In the genomic region with DNA sequence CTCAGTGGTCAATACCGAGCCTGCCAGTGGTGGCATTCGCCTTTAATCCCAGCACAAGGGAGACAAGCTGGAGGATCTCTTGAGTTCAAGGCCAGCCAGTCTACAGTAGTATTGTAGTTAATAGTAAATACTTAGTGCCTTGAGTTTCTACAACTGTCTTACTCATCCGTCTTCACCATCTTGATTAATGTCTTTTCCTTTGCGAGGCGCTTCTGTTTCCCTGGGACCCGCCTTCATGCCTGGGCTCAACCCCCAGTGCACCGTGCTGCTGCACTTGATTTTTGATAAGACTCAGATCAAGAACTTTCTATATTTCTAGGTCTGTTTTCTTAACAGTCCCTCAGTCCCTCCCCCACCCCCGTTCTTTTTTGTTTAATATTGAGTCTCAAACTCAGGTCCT, we compare ENCODE assay signal across 9 mouse cellular contexts. TPM values are rescaled to one million over a fixed set of nuclear protein-coding genes. Genes with fewer than 3 reads are reported as not detected.
DNase-seq lines count a peak whose midpoint lies in the region; ATAC-seq and TF ChIP-seq lines count a peak whose summit lies in the region.
"Had no signal": no experiment of that assay in that cellular context is flagged by ENCODE, and none has a peak within 500 bp of the region (broad histone marks: within the 10 kb centered on the region; RNA-seq: fewer than 3 reads in every experiment).

No protein-coding gene starts in this region.

- H3K36me3 ChIP-seq in heart, embryonic 10.5 days, result peaks cover 7% of the 10 kb centered on the region; the same call in 1 of the 2 replicates
- 0 out of 2 replicates have a peak, but pooled peaks cover 4% of the 10 kb centered on the region for H3K36me3 ChIP-seq in E14TG2a.4 (ENCODE audit: insufficient read depth, low read length)
- peaks cover 4% of the 10 kb centered on the region; the same call in 1 of the 2 replicates for H3K36me3 ChIP-seq in forebrain, embryonic 14.5 days (ENCODE audit: control insufficient read depth, insufficient read depth, low read length)
- no peaks in the 10 kb centered on the region; the same call in 1 of the 2 replicates for H3K36me3 ChIP-seq in liver, postnatal 0 days (replicated peaks; ENCODE audit: insufficient read depth, low read length)

- no peak overlapping the region for H3K27ac ChIP-seq in heart, embryonic 10.5 days
- H3K27ac ChIP-seq in forebrain, embryonic 14.5 days (ENCODE audit: low read depth, low read length), result no peak overlapping the region
- peak overlapping the region; percentile 98 for H3K27ac ChIP-seq in liver, postnatal 0 days (ENCODE audit: low read depth)

- 0 out of 2 replicates have a peak, but pooled peaks cover 12% of the 10 kb centered on the region for H3K4me1 ChIP-seq in heart, embryonic 10.5 days
- H3K4me1 ChIP-seq in E14TG2a.4 (replicated peaks; ENCODE audit: low read depth, low read length), result peaks cover 45% of the 10 kb centered on the region
- H3K4me1 ChIP-seq in forebrain, embryonic 14.5 days (ENCODE audit: control insufficient read depth, insufficient read depth, low read length), result peaks cover 13% of the 10 kb centered on the region
- peaks cover 21% of the 10 kb centered on the region for H3K4me1 ChIP-seq in liver, postnatal 0 days (ENCODE audit: insufficient read depth)

- TF ChIP-seq CTCF in E14TG2a.4 (conservative IDR thresholded peaks at IDR 0.05; ENCODE audit: low read length), result no peak
- no peak for TF ChIP-seq CTCF in liver, postnatal 0 days (IDR thresholded peaks at IDR 0.05; ENCODE audit: low read depth)

- peak overlapping the region; percentile 85 for H3K9ac ChIP-seq in forebrain, embryonic 14.5 days (ENCODE audit: low read length)
- H3K9ac ChIP-seq in liver, postnatal 0 days (replicated peaks), result peak overlapping the region; percentile 94

- no peaks in the 10 kb centered on the region for H3K9me3 ChIP-seq in heart, embryonic 10.5 days
- H3K9me3 ChIP-seq in E14TG2a.4 (ENCODE audit: low read length), result no peaks in the 10 kb centered on the region
- no peaks in the 10 kb centered on the region for H3K9me3 ChIP-seq in forebrain, embryonic 14.5 days (replicated peaks; ENCODE audit: control insufficient read depth, low read length)
- no peaks in the 10 kb centered on the region for H3K9me3 ChIP-seq in liver, postnatal 0 days (ENCODE audit: low read length)

- TF ChIP-seq EP300 in liver, postnatal 0 days (IDR thresholded peaks at IDR 0.05; ENCODE audit: low read depth), result no peak

- ATAC-seq in forebrain, embryonic 14.5 days, result no peak
- ATAC-seq in liver, postnatal 0 days, result no peak
- ATAC-seq in erythroid progenitor cell, adult 5-6 weeks (replicated peaks; ENCODE audit: low FRiP score, poor library complexity, severe bottlenecking), result no peak
- ATAC-seq: inflammation-experienced regulatory T-cells, adult 6 months had no signal

- peak overlapping the region; percentile 76 for H3K4me3 ChIP-seq in heart, embryonic 10.5 days
- peak overlapping the region; percentile 95 for H3K4me3 ChIP-seq in E14TG2a.4 (replicated peaks; ENCODE audit: low read length)
- peak overlapping the region; percentile 80 for H3K4me3 ChIP-seq in forebrain, embryonic 14.5 days (ENCODE audit: low read depth, low read length)
- peak overlapping the region; percentile 75 for H3K4me3 ChIP-seq in liver, postnatal 0 days (ENCODE audit: low read depth, low read length)

- no peak for DNase-seq in heart, embryonic 10.5 days (ENCODE audit: low spot score)
- DNase-seq in heart, postnatal 4 days, result no peak
- no peak for DNase-seq in forebrain, embryonic 14.5 days (ENCODE audit: low spot score)
- no peak for DNase-seq in liver, postnatal 0 days
- no peak for DNase-seq in layer of hippocampus, adult 9-11 months
- no peak for DNase-seq in lung, postnatal 10 days

- H3K4me2 ChIP-seq in forebrain, embryonic 14.5 days (ENCODE audit: low read length), result peak overlapping the region; percentile 99
- peak overlapping the region; percentile 98 for H3K4me2 ChIP-seq in liver, postnatal 0 days (ENCODE audit: low read depth, low read length)

- peaks cover 16% of the 10 kb centered on the region; the same call in 1 of the 2 replicates for H3K27me3 ChIP-seq in heart, embryonic 10.5 days (ENCODE audit: insufficient read depth, poor library complexity, severe bottlenecking)
- no peaks in the 10 kb centered on the region for H3K27me3 ChIP-seq in E14TG2a.4 (ENCODE audit: insufficient read depth, low read length)
- H3K27me3 ChIP-seq in forebrain, embryonic 14.5 days (replicated peaks; ENCODE audit: control insufficient read depth, insufficient read depth, low read length), result no peaks in the 10 kb centered on the region
- no peaks in the 10 kb centered on the region for H3K27me3 ChIP-seq in liver, postnatal 0 days (ENCODE audit: insufficient read depth, low read length)

- 33% methylated on average over 8 of the region's 8 CpGs for WGBS in heart, embryonic 10.5 days
- 40% methylated on average over 8 of the region's 8 CpGs for WGBS in forebrain, embryonic 14.5 days
- 33% methylated on average over 8 of the region's 8 CpGs for WGBS in liver, postnatal 0 days (ENCODE audit: insufficient replicate concordance)

RNA-seq across cellular contexts. Expression of gene Mpc1, which starts 2.4 kb away (rescaled TPM):
- 96.2 and 144 TPM in 2 replicates for polyA plus RNA-seq in heart, embryonic 10.5 days (2016; fragmentation: Nextera tagmentation; extraction: Ambion mirVana)
- total RNA-seq in heart, postnatal 4 days (2021), result 100 to 1,000 TPM; 250 to 257 TPM
- polyA plus RNA-seq in forebrain, embryonic 14.5 days (2014; fragmentation: Nextera tagmentation; extraction: Ambion mirVana), result 340 and 366 TPM in 2 replicates
- 1,393 and 1,436 TPM in 2 replicates for polyA plus RNA-seq in liver, postnatal 0 days (2015; fragmentation: Nextera tagmentation; extraction: Ambion mirVana)
- total RNA-seq in erythroid progenitor cell, adult 5-6 weeks (2015; ENCODE audit: low replicate concordance), result 62.5 and 64.2 TPM in 2 replicates
- total RNA-seq in erythroid progenitor cell, adult 5-6 weeks (2017; ENCODE audit: low replicate concordance), result 29.8 and 39.3 TPM in 2 replicates

RNA-seq across cellular contexts. Expression of gene Sft2d1, which starts 25.8 kb away (rescaled TPM):
- 79.4 and 85.3 TPM in 2 replicates for polyA plus RNA-seq in heart, embryonic 10.5 days (2016; fragmentation: Nextera tagmentation; extraction: Ambion mirVana)
- total RNA-seq in heart, postnatal 4 days (2021), result 10 to 100 TPM; 28.6 to 31.6 TPM
- 155 and 159 TPM in 2 replicates for polyA plus RNA-seq in forebrain, embryonic 14.5 days (2014; fragmentation: Nextera tagmentation; extraction: Ambion mirVana)
- 67.6 and 67.7 TPM in 2 replicates for polyA plus RNA-seq in liver, postnatal 0 days (2015; fragmentation: Nextera tagmentation; extraction: Ambion mirVana)
- 39.4 and 82.9 TPM in 2 replicates for total RNA-seq in erythroid progenitor cell, adult 5-6 weeks (2015; ENCODE audit: low replicate concordance)
- total RNA-seq in erythroid progenitor cell, adult 5-6 weeks (2017; ENCODE audit: low replicate concordance), result 7.9 and 21.1 TPM in 2 replicates

RNA-seq across cellular contexts. Expression of gene Ccr6, which starts 49.2 kb away (rescaled TPM):
- polyA plus RNA-seq in heart, embryonic 10.5 days (2016; fragmentation: Nextera tagmentation; extraction: Ambion mirVana), result not detected in 2 replicates
- total RNA-seq in heart, postnatal 4 days (2021), result not detected
- not detected in 2 replicates for polyA plus RNA-seq in forebrain, embryonic 14.5 days (2014; fragmentation: Nextera tagmentation; extraction: Ambion mirVana)
- 0.45 and 1.1 TPM in 2 replicates for polyA plus RNA-seq in liver, postnatal 0 days (2015; fragmentation: Nextera tagmentation; extraction: Ambion mirVana)
- total RNA-seq in erythroid progenitor cell, adult 5-6 weeks (2015; ENCODE audit: low replicate concordance), result not detected in 2 replicates
- total RNA-seq in erythroid progenitor cell, adult 5-6 weeks (2017; ENCODE audit: low replicate concordance), result not detected in 2 replicates

RNA-seq across cellular contexts. Expression of gene Prr18, which starts 52.2 kb away (rescaled TPM):
- 0.07 and 0.11 TPM in 2 replicates for polyA plus RNA-seq in heart, embryonic 10.5 days (2016; fragmentation: Nextera tagmentation; extraction: Ambion mirVana)
- under 1 TPM; 0.17 to 0.18 TPM for total RNA-seq in heart, postnatal 4 days (2021)
- 9.7 and 10.8 TPM in 2 replicates for polyA plus RNA-seq in forebrain, embryonic 14.5 days (2014; fragmentation: Nextera tagmentation; extraction: Ambion mirVana)
- polyA plus RNA-seq in liver, postnatal 0 days (2015; fragmentation: Nextera tagmentation; extraction: Ambion mirVana), result 0.05 TPM in 1 of 2 replicates, not detected in the other
- not detected in 2 replicates for total RNA-seq in erythroid progenitor cell, adult 5-6 weeks (2015; ENCODE audit: low replicate concordance)
- total RNA-seq in erythroid progenitor cell, adult 5-6 weeks (2017; ENCODE audit: low replicate concordance), result 0.53 TPM in 1 of 2 replicates, not detected in the other
